Mouse (Mus musculus): ENCODE measurements around the gene Fam53b.
A peak's percentile ranks its signal among the peaks of the same experiment; 100 is the strongest.

The Fam53b gene

GRCm38 (mm10) chr7:132734222-132734621 lies 79.5 kb downstream of the Fam53b start:
- DNase-seq, result no peak

GRCm38 (mm10) chr7:132733521-132733920 lies 80.2 kb downstream of the Fam53b start:
- peak; percentile 63 for DNase-seq

- DNase-seq, result no peak
Observed at GRCm38 (mm10) chr7:132732136-132732789, 81.4 kb downstream of the Fam53b start.

GRCm38 (mm10) chr7:132731558-132731957 lies 82.1 kb downstream of the Fam53b start:
- no peak for DNase-seq

- DNase-seq, result no peak
Observed at GRCm38 (mm10) chr7:132730510-132730909, 83.2 kb downstream of the Fam53b start.

GRCm38 (mm10) chr7:132729093-132729831 lies 84.4 kb downstream of the Fam53b start:
- peak; percentile 62 for DNase-seq

GRCm38 (mm10) chr7:132726106-132726861 lies 87.4 kb downstream of the Fam53b start:
- DNase-seq, result no peak

- peak; percentile 46 for DNase-seq
Observed at GRCm38 (mm10) chr7:132724501-132725062, 89.1 kb downstream of the Fam53b start.

- peak; percentile 88 for DNase-seq
Observed at GRCm38 (mm10) chr7:132723906-132724305, 89.8 kb downstream of the Fam53b start.

- peak; percentile 63 for DNase-seq
Observed at GRCm38 (mm10) chr7:132722401-132723370, 91.0 kb downstream of the Fam53b start.

- DNase-seq, result no peak
Observed at GRCm38 (mm10) chr7:132720562-132720961, 93.1 kb downstream of the Fam53b start.

GRCm38 (mm10) chr7:132719570-132719969 lies 94.1 kb downstream of the Fam53b start:
- DNase-seq, result no peak

GRCm38 (mm10) chr7:132715259-132715658 lies 98.4 kb downstream of the Fam53b start:
- no peak for DNase-seq

- DNase-seq, result peak; percentile 80
Observed at GRCm38 (mm10) chr7:132714236-132714923, 99.3 kb downstream of the Fam53b start.

- DNase-seq, result peak; percentile 81
Observed at GRCm38 (mm10) chr7:132713483-132714126, 100.1 kb downstream of the Fam53b start.

GRCm38 (mm10) chr7:132712956-132713355 lies 100.7 kb downstream of the Fam53b start:
- no peak for DNase-seq

- peak; percentile 61 for DNase-seq
Observed at GRCm38 (mm10) chr7:132712044-132712708, 101.5 kb downstream of the Fam53b start.

- DNase-seq, result no peak
Observed at GRCm38 (mm10) chr7:132711579-132711978, 102.1 kb downstream of the Fam53b start.

GRCm38 (mm10) chr7:132705130-132705529 lies 108.6 kb downstream of the Fam53b start:
- no peak for DNase-seq

GRCm38 (mm10) chr7:132704310-132704875 lies 109.3 kb downstream of the Fam53b start:
- no peak for DNase-seq
